Mouse (Mus musculus) spleen, adult 2 months (tissue): ENCODE measurements around the gene Krtcap2.

Source experiments
- CTCF ChIP-seq: fragments of 200-500 bp; IDR thresholded peaks from 2 replicates; pipeline ENCODE4 v1.5.1; 2011; ENCODE audit warnings: mild to moderate bottlenecking, inconsistent platforms; ENCODE audit not compliant: insufficient read depth, insufficient read length, insufficient replicate concordance; ENCODE audit errors: extremely low read depth
- POLR2A ChIP-seq: fragments of 200-500 bp; IDR thresholded peaks from 2 replicates; pipeline ENCODE4 v1.6.1; 2011; ENCODE audit warnings: low read depth, low read length, inconsistent platforms

- TF ChIP-seq POLR2A (no peak), CTCF (no peak)
These were observed 35.1 kb downstream of the Krtcap2 start, which contains the start of gene Efna1 for GRCm38 (mm10) chr3:89280606-89281511.
